Mouse (Mus musculus): ENCODE measurements at regions not wholly inside any gene's neighbourhood (a gene's known extent, or its start where the extent isn't known, plus 50 kb on each side); places are given as distances from the start of the nearest gene placed in this dataset.

DNA sequence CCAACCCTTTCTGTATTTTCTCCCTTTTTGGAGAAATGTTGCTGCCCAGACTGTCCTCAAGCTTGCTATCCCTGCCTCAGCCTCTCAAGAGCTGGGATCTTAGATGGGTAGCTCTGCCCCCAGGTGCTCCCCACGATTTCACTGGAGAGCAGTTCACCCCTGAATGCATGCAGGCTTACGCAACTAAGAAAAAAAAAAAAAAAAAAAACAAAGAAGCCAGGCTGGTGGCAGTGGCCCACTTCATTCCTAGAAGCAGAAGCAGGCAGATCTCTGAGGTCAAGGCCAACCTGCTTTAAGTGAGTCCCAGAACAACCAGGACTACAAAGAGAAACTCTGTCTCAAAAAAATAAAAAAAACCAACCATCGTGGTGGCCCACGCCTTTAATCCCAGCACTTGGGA lies 51.2 kb upstream of the Fbxo11 start:
- DNase-seq (ENCODE audit: low spot score in 2 of 2): no peak

DNA sequence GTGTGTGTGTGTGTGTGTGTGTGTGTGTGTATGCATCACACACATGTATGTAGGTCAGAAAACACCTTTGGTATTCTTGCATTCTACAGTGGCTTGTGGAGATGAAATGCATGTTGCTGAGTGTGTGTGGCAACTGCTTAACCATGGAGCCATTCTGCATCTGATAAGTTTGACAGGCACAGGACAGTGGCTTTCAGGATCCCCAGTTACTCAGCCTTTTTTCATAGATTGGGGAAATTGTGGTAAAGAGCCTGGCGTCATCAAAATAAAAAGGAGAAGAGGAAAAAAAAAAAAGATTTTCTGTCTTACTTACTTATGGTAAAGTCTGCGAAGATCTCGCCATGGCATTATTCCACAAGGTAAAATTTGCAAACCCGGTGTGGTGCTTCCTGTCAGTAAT lies 53.6 kb upstream of the Fbxo11 start:
- DNase-seq (ENCODE audit: low spot score in 2 of 2): no peak

DNA sequence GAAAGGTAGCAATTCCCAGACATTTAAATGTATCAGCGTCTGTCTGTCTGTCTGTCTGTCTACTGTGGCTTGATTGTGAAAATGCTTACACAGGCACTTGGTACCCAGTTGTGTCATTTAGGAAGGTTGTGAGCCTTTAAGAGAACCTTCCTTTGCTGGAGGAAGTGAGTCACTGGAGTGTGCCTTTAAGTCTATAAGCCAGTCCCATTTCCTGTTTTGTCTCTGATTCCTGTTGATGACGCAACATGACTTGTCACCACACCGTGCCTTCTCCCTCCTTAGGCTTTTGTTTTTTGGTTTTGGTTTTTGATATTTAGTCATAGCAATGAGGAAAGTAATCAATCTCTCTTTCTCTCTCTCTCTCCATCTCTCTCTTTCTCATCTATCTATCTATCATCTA lies 58.6 kb upstream of the Fbxo11 start:
- no peak for DNase-seq (ENCODE audit: low spot score in 2 of 2)

DNA sequence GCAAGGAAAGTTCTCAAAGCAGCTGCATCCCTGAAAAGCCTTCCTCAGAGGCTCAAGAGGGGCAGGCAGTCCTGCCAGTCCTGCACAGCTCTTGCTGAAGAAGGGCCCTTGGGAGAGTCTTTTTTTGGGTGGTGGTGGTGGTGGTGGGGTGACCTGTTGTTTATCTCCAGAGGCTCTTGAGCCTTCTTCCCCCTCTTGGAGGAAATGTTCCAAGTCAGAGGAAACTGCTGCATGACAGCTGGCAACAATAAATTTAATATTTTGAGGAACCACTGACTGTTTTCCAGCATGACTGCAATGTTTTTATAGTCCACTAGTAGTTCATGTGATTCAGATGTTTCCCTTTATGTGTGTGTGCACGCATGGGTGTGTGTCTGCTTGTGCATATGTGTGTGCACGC lies 62.0 kb upstream of the Fbxo11 start:
- DNase-seq (ENCODE audit: low spot score in 2 of 2): no peak

DNA sequence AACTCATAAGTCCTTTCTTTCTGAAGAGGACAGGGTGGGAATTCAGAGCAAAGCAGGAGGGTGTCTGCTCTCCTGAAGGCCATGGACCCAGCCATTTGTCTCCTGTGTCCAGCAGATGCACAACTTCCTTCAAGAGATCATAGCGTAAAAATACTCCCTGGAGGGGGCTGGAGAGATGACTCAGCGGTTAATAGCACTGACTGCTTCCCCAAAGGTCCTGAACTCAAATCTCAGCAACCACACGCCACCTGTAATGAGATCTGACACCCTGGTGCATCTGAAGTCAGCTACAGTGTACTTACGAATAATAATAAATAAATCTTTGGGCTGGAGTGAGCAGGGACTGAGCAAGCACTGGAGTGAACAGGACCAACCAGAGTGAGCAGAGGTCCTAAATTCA lies 66.2 kb upstream of the Fbxo11 start:
- no peak for DNase-seq (ENCODE audit: low spot score in 2 of 2)

DNA sequence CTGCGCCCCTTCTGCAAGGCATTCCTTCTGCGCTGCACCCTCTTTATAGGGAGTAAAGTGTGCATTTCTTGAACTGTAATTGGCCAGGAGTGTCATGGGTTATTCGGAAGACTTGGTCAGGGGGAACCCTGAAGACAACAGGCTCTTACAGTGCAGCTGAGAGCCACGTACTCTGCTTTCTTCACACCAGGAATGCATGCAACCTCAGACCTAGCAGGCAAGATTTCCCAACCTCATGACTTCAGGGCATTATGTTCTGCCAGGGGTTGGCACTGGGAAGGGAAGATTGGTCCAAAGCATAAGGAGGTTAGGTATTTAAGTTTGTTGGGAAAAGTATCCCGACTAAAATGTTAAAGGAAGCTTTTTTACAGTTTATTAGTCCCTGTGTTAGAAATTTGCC lies 66.9 kb upstream of the Fbxo11 start:
- no peak for DNase-seq (ENCODE audit: low spot score in 2 of 2)

DNA sequence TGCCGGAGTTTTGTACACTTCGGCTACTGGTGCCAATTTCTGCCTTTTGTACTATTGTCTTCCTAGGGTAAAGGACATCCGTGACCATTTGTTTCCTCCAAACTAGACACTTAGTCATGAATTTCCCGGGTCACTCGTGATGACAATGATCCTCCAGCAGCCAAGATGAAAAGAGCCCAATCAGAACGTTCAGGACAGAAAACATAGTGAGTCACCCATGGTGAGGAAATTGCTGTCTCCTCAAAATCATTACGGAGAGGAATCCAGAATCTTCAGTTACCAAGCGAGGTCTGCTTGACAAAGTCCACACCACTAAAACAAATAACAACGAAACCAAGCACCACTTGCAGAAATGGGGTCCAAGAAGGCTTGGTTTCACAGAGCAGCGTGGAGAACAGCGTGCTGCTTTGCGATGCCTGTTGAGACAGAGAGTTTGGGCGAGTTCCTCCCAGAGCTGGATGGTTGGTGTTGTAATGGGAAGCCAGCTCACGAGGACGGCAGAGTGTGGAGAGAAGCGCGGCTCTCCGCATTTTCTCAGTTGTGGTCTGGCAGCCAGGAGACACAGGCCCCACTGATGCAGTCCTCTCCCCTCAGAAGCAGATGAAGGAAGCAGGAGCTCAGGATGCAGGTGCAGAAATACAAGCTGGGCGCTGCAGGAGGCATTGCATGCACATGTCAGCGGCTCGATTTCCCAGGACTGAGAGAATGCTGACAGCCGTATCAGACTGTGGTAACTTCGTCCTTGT lies 67.7 kb upstream of the Fbxo11 start:
- DNase-seq (ENCODE audit: low spot score in 2 of 2): no peak

DNA sequence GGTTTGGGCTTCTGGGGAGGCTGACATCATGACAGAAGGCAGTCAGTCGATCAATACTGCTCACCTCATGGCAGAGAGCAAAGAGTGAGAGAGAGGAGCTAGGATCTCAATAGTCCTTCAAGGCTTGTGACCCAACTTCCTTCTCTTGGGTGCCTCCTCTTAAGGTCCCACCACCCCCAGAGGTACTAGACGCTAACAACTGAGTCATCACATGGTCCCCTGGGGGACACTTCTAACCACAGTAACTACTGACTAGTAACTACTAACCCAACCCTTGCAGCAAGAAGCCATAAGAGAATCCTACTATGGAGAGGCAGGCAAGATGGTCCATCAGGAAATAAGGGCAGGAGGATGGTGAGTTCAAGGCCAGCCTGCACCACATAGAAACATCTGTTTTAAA lies 69.5 kb upstream of the Fbxo11 start:
- DNase-seq (ENCODE audit: low spot score in 2 of 2): no peak

DNA sequence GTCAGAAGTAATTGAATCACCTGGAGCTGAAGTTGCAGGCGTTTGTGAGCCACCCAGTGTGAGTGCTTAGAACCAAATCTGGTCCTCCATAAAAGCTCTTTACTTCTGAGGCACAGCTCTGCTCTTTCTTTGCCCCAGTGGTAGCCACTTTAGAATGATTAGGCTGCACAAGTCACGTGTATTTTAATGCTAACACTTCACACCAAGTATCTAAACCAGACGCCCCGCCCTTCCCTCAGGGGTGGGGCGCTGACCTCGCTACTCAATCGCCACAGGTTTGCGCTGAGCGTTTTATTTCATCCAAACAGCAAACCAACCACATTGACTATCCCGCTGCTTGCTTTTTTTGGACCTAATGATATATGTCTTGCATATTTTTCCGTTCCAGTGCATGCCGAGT lies 76.4 kb upstream of the Fbxo11 start:
- DNase-seq (ENCODE audit: low spot score in 2 of 2): no peak

DNA sequence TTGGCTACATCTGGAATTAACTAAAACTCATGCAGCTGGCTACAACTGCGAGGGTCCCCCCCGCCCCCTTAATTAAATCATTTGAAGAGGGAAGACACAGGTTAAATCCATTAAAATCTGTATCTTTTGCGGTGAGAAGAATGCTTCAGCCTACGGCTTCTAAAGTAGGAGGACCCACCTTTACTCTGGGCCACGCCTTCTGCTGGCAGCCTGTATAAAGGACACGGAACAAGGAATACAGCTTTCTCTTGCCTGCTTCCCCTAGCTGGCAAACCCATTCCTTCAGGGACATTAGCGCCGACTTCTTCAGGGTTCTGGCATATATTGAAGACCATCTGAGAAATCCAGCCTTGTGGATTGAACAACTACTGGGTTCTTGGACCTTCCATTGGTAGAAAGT lies 76.9 kb upstream of the Fbxo11 start:
- DNase-seq (ENCODE audit: low spot score in 2 of 2): no peak

DNA sequence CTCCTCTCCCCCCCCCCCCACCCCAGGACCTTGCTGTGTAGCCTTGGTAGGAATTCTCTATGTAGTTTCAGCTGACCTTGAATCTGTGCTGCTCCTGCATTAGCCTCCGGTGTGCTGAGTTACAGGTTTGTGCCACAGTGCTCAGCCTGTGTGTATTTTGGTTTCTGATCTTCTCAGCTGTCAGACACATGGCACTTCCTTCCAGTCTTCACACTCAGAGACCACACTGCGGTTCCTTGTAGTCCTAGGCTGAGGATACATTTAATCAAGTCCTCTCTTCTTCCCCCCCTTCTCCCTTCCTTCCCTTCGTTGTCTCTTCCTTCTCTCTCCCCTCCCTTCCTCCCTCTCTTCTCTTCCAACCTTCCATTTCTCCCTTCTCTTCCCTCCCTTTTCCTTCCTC lies 77.7 kb upstream of the Fbxo11 start:
- DNase-seq (ENCODE audit: low spot score in 2 of 2): no peak

DNA sequence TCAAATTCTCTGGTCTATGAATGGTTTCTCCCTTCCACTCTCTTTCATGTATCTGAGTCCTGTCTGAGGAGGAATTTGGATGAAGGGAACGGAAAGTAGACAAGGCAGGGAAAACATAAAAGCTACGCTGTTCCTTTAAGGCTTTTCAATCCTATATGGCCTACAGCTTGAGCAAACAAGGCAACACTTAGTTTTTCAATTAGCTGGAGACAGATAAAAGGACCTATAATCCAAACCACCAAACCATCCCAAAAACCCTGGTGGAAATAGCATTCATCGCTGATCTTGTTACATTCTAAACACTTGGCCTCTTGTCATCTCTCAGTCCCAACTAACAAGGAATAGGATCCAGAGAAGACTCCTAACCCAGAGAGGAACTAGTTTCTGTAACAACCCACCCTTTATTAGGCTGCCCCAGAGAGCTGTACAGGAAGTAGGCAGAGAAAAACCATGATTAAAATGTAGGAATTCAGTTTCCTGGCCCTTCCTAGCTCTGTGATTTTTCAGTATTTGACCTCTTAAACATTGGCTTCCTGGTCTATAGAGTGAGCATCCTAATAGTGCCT lies 78.4 kb upstream of the Fbxo11 start:
- DNase-seq (ENCODE audit: low spot score in 2 of 2): no peak

DNA sequence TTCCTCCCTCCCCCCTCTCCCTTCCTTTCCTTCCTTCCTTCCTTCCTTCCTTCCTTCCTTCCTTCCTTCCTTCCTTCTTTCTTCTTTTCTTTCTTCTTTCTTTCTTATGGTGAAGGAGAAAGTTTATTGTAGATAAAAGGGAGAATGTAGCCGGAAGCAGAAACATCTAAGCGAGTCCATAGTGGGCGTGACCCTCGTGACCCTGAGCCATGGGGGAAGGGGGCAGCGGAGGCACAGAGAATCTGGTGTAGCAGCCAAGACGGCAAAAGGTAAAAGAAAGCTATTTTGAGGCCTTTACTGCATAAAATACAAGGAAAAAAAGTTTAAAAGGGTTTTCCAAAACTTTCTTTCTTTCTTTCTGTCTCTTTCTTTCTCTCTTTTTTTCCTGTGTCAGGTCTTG lies 93.5 kb upstream of the Fbxo11 start:
- DNase-seq (ENCODE audit: low spot score in 2 of 2): no peak

DNA sequence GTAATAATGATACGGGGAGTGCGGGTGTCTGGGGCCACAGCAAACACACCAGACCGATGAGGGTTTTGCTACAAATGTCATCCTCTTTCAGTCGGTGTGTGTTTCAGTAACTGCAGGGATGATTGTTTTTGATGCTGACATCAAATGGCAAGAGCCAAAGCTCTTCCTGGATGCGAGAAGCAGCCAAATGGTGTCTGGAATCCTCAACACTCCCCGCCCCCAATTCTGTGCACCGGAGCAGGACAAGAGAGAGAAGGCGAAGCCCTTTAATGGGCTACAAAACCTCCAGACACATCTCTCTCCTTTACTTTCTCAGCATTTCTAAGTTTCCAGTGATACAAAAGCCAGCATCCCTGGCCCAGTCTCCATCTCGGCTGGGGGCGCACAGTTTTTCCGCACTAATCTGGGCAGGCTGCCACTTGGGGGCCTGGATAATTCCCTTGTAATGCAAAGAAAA lies 94.1 kb upstream of the Fbxo11 start:
- DNase-seq (ENCODE audit: low spot score in 2 of 2): no peak

DNA sequence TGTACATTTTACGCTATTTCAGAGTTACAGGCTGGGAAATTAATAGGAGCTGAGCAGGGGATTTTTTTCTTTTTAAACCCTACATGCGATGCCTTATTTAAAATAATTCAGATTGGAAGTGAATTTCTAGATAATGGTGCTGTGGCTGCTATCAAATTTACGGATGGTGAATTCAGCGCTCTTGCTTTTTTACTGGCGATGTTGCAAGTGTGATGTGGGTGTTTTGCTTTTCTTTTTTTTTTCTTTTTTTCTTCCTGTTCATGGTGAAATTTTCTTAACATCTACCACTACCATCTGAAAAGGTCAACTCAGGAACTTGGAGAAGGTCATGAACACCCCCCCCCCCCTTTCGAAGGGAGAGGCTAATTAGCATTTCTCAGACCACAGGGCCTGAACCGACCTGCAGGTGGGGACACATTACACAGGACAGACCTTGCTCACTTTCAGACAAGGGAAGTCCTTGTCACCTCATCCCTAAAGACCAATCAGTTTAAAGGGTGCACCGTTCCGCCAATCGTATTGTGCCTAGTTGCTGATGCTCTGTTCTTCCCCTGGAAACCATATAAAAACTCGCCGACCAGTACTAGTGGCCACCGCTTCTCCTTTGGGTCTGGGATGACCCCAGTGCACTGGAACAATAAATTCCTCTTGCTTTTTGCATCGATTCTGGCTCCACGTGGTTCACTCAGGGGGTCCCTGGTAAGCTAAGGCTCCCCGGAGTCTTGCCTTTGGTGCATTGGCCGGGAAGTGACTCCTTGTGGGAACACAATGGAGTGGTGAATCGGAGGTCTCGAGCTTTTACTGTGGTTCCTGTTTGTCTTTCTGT lies 95.0 kb upstream of the Fbxo11 start:
- DNase-seq (ENCODE audit: low spot score in 2 of 2): no peak

DNA sequence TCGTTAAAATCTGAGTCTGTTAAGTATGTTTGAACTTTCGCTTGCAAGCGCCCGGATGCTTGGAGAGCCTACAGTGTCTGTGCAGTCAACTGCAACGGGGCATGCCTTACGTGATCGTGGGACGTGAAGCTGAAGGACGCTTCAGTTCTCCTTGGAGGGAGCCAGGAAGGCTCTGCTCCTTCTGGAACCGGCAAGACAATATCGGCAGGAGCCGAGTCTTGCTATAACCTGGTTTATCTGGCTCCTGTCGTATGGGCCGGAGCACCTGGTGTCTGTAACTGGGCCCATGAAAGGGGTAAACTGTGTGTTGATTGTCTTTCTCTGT lies 95.5 kb upstream of the Fbxo11 start:
- no peak for DNase-seq (ENCODE audit: low spot score in 2 of 2)

DNA sequence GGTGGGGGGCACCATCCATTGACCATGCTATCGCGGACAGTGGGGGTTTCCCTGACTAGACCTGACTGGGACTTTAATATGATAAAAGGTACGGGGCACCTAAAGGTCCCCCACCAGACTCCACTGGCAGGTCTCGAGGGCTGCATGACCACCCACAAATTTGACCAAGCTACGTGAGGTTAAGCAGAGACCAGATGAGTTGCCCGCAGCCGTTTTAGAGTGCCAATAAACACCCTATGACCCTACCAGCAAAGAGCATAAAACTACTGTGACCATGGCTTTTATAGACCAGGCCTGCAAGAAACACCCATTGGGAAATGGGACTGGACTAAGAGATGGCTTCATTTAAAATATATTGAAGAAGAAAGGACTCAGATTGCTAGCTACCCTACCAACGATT lies 96.7 kb upstream of the Fbxo11 start:
- no peak for DNase-seq (ENCODE audit: low spot score in 2 of 2)

DNA sequence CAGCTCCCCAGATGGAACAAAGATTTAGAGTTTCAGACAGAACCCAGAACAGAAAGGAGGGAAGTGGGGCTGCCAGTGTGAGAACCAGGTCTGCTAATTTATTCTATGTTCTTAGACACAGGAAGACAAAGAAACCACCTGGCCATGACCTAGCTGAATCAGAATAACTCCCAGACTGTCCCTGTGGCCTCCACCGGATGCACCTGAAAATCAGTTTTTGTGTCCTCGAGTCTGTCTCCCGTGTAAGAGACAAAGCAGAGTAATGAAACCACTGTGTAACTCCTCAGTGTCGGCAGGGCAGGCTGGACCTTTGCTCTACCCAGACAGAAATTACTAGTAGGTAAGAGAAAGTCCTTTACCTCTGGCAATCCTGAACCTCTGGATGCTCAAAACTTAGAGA lies 99.7 kb upstream of the Fbxo11 start:
- DNase-seq (ENCODE audit: low spot score in 2 of 2): no peak

DNA sequence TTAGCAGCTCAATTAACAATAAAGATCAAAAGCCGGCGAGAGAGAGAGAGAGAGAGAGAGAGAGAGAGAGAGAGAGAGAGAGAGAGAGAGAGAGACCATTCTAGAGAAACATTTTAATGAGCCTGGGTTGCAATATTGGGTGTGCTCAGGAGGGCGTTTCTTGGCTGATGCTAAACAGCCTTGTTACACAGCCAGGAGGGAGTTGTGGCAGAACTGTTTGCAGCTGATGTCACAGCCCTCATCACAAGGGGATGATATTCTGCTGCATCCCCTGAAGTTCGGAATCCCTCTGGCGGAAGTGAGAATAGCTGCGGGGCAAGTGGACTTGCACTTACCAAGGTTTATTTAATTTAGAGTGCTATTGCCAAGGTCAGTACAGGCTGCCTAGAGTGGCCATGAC lies 100.7 kb upstream of the Fbxo11 start:
- DNase-seq (ENCODE audit: low spot score in 2 of 2): no peak

DNA sequence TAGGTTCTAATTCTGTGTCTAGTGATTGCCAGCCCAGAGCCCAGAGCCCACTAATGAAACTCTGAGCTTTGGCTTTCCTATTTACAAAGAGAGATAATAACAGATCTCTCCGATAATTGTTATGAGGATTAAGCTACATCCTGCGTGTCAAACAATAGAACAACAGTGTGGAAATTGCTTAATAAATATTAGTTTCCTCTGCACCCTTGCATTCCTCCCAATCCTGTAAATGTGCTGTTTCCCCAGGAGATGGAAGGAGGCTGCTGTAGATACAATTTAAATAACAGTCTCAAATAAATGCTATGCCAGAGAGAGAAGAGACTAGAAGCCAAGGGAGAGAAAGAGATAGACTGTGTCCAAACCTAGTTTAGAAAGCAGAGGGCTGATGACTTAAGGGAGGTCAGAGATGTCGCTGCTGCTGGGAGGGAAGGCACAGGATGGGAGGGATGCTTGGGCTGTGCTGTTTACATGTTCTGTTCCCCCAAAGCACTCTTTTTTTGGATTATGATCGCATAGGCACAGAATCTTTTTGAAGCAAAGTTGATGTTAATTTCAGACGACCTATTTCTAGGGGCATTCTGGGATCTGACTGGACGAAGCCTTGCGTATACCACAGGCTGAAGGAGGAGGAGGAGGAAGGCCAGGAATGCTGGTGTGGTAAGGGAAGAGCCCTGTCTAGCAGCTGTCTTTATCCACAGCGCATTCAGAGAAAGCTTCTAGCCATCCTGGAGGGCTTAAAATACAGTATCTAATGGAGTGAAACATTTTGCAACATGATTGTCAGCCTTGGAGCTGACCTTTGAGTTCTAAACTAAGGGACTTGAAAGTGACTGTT lies 103.4 kb upstream of the Fbxo11 start:
- no peak for DNase-seq (ENCODE audit: low spot score in 2 of 2)

DNA sequence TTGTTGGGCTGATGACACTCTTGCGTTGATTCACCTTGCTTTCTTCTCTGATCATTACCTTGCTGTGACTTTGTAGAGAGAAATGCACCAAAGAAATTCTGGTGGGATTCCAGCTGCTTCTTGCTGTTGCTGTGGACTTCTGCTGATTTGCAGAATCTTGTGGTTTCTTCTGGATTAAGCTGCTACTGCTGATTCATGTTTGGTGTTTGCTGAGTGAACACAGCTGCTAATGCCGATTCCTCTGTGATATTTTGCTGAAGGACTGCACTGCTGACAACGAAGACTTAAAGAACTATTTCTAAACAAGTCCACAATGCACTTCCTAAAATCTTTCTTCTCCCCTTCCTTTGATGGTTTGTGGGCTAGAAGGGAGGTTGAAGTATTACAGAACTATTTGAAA lies 106.5 kb upstream of the Fbxo11 start:
- DNase-seq (ENCODE audit: low spot score in 2 of 2): no peak
